Mouse (Mus musculus): ENCODE measurements at regions not wholly inside any gene's neighbourhood (a gene's known extent, or its start where the extent isn't known, plus 50 kb on each side); places are given as distances from the start of the nearest gene placed in this dataset.
"Not testable (repeated sequence)": the region's sequence is repeated elsewhere in the genome, so short reads cannot be mapped to it uniquely, and the experiment has no call there.

- no peak for DNase-seq (ENCODE audit: low spot score)
These were observed 174.6 kb downstream of the Csl start for GRCm38 (mm10) chr10:99584855-99585254.

GRCm38 (mm10) chr10:99592220-99592619, 167.2 kb downstream of the Csl start:
- DNase-seq (ENCODE audit: low spot score), result no peak

- DNase-seq (ENCODE audit: low spot score), result no peak
These were observed 163.8 kb downstream of the Csl start for GRCm38 (mm10) chr10:99595659-99596058.

GRCm38 (mm10) chr10:99599142-99600120, 160.0 kb downstream of the Csl start:
- DNase-seq (ENCODE audit: low spot score), result not testable (repeated sequence)

GRCm38 (mm10) chr10:99602331-99602730, 157.1 kb downstream of the Csl start:
- no peak for DNase-seq (ENCODE audit: low spot score)

- no peak for DNase-seq (ENCODE audit: low spot score)
These were observed 155.3 kb downstream of the Csl start for GRCm38 (mm10) chr10:99604172-99604571.

GRCm38 (mm10) chr10:99608477-99608876, 151.0 kb downstream of the Csl start:
- no peak for DNase-seq (ENCODE audit: low spot score)

GRCm38 (mm10) chr10:99609420-99609819, 150.0 kb downstream of the Csl start:
- no peak for DNase-seq (ENCODE audit: low spot score)

GRCm38 (mm10) chr10:99610890-99611289, 148.6 kb downstream of the Csl start:
- no peak for DNase-seq (ENCODE audit: low spot score)

GRCm38 (mm10) chr10:99614392-99615249, 144.8 kb downstream of the Csl start:
- DNase-seq (ENCODE audit: low spot score), result no peak

GRCm38 (mm10) chr10:99615371-99615770, 144.1 kb downstream of the Csl start:
- DNase-seq (ENCODE audit: low spot score), result no peak

- peak; percentile 94 for DNase-seq (ENCODE audit: low spot score)
These were observed 143.7 kb downstream of the Csl start for GRCm38 (mm10) chr10:99615779-99616178.

GRCm38 (mm10) chr10:99617623-99618022, 141.8 kb downstream of the Csl start:
- DNase-seq (ENCODE audit: low spot score), result no peak

GRCm38 (mm10) chr10:99619421-99620151, 139.9 kb downstream of the Csl start:
- peak; percentile 47 for DNase-seq (ENCODE audit: low spot score)

GRCm38 (mm10) chr10:99620489-99620888, 139.0 kb downstream of the Csl start:
- DNase-seq (ENCODE audit: low spot score), result no peak

GRCm38 (mm10) chr10:99627355-99627754, 132.1 kb downstream of the Csl start:
- DNase-seq (ENCODE audit: low spot score), result no peak

- DNase-seq (ENCODE audit: low spot score), result no peak
These were observed 127.0 kb downstream of the Csl start for GRCm38 (mm10) chr10:99632250-99632985.

- no peak for DNase-seq (ENCODE audit: low spot score)
These were observed 123.7 kb downstream of the Csl start for GRCm38 (mm10) chr10:99635796-99636195.

- DNase-seq (ENCODE audit: low spot score), result no peak
These were observed 120.4 kb downstream of the Csl start for GRCm38 (mm10) chr10:99639022-99639421.

- no peak for DNase-seq (ENCODE audit: low spot score)
These were observed 120.0 kb downstream of the Csl start for GRCm38 (mm10) chr10:99639469-99639868.

GRCm38 (mm10) chr10:99641784-99642183, 117.7 kb downstream of the Csl start:
- DNase-seq (ENCODE audit: low spot score), result peak; percentile 36

All from layer of hippocampus, adult 9-10 months (tissue).